Mouse (Mus musculus): ENCODE data around the gene Spry2. TPM values are rescaled to one million over a fixed set of nuclear protein-coding genes. Genes with fewer than 3 reads are reported as not detected.

Spry2 gene
- polyA plus RNA-seq (2012; rRNA removed), result 7.7 and 12.4 TPM in 2 replicates

- DNase-seq (ENCODE audit: low read depth, low spot score), result peak; percentile 83
- WGBS, result under 1% methylated on average over 73 of the region's 89 CpGs
Observed at GRCm38 (mm10) chr14:105896791-105897568, at the start of gene Spry2. TSS of gene Spry2 (minus strand) at chr14:105896819.

GRCm38 (mm10) chr14:105941353-105941752 is 44.7 kb upstream of the Spry2 start:
- DNase-seq (ENCODE audit: low read depth, low spot score), result no peak
- WGBS, result 23% methylated on average over 9 of the region's 9 CpGs

GRCm38 (mm10) chr14:105926726-105927125 is 30.1 kb upstream of the Spry2 start:
- 71% methylated on average over 9 of the region's 9 CpGs for WGBS
- DNase-seq (ENCODE audit: low read depth, low spot score), result no peak

GRCm38 (mm10) chr14:105925305-105925704 is 28.7 kb upstream of the Spry2 start:
- WGBS, result 87% methylated on average over 2 of the region's 2 CpGs
- DNase-seq (ENCODE audit: low read depth, low spot score), result no peak

GRCm38 (mm10) chr14:105924712-105925111 is 28.1 kb upstream of the Spry2 start:
- 34% methylated on average over 1 of the region's 1 CpGs for WGBS
- DNase-seq (ENCODE audit: low read depth, low spot score), result no peak

- WGBS, result 39% methylated on average over 8 of the region's 8 CpGs
- no peak for DNase-seq (ENCODE audit: low read depth, low spot score)
Observed at GRCm38 (mm10) chr14:105922874-105923273, 26.3 kb upstream of the Spry2 start.

GRCm38 (mm10) chr14:105922427-105922826 is 25.8 kb upstream of the Spry2 start:
- 33% methylated on average over 5 of the region's 5 CpGs for WGBS
- DNase-seq (ENCODE audit: low read depth, low spot score), result no peak

GRCm38 (mm10) chr14:105921217-105921695 is 24.6 kb upstream of the Spry2 start:
- WGBS, result 10% methylated on average over 8 of the region's 8 CpGs
- no peak for DNase-seq (ENCODE audit: low read depth, low spot score)

- 57% methylated on average over 23 of the region's 23 CpGs for WGBS
- DNase-seq (ENCODE audit: low read depth, low spot score), result no peak
Observed at GRCm38 (mm10) chr14:105920395-105921216, 24.0 kb upstream of the Spry2 start.

GRCm38 (mm10) chr14:105907216-105907615 is 10.6 kb upstream of the Spry2 start:
- 65% methylated on average over 6 of the region's 6 CpGs for WGBS

GRCm38 (mm10) chr14:105905935-105906334 is 9.3 kb upstream of the Spry2 start:
- DNase-seq (ENCODE audit: low read depth, low spot score), result no peak
- 88% methylated on average over 5 of the region's 5 CpGs for WGBS

More at GRCm38 (mm10) chr14:105907216-105907615, 10.6 kb upstream of the Spry2 start:
- DNase-seq (ENCODE audit: low read depth, low spot score), result no peak

- 97% methylated on average over 4 of the region's 4 CpGs for WGBS
- no peak for DNase-seq (ENCODE audit: low read depth, low spot score)
Observed at GRCm38 (mm10) chr14:105905509-105905908, 8.9 kb upstream of the Spry2 start.

- WGBS, result 90% methylated on average over 7 of the region's 7 CpGs
- DNase-seq (ENCODE audit: low read depth, low spot score), result peak; percentile 33
Observed at GRCm38 (mm10) chr14:105902807-105903206, 6.2 kb upstream of the Spry2 start.

GRCm38 (mm10) chr14:105900841-105901240 is 4.2 kb upstream of the Spry2 start:
- DNase-seq (ENCODE audit: low read depth, low spot score), result no peak
- WGBS, result 65% methylated on average over 3 of the region's 3 CpGs

- no peak for DNase-seq (ENCODE audit: low read depth, low spot score)
- WGBS, result 11% methylated on average over 11 of the region's 11 CpGs
Observed at GRCm38 (mm10) chr14:105899116-105899515, 2.5 kb upstream of the Spry2 start.

GRCm38 (mm10) chr14:105898266-105899111 is 1.9 kb upstream of the Spry2 start:
- peak; percentile 64 for DNase-seq (ENCODE audit: low read depth, low spot score)
- WGBS, result under 1% methylated on average over 58 of the region's 58 CpGs

GRCm38 (mm10) chr14:105897569-105898101 is 1.0 kb upstream of the Spry2 start:
- under 1% methylated on average over 28 of the region's 28 CpGs for WGBS
- DNase-seq (ENCODE audit: low read depth, low spot score), result no peak

GRCm38 (mm10) chr14:105895961-105896651 is 513 bp downstream of the Spry2 start:
- under 1% methylated on average over 50 of the region's 50 CpGs for WGBS
- no peak for DNase-seq (ENCODE audit: low read depth, low spot score)
